Mouse (Mus musculus): ENCODE measurements around the gene Ino80. TPM values are rescaled to one million over a fixed set of nuclear protein-coding genes. Genes with fewer than 3 reads are reported as not detected.
A peak's percentile ranks its signal among the peaks of the same experiment; 100 is the strongest.
"Not testable (repeated sequence)": the region's sequence is repeated elsewhere in the genome, so short reads cannot be mapped to it uniquely, and the experiment has no call there.

Ino80 gene
- total RNA-seq (2021): 10 to 100 TPM; 21.6 to 21.7 TPM
- long read RNA-seq, experiment 1, partial matches to known transcripts: 2 of 4 reads
- long read RNA-seq, experiment 1, other reads (novel, unspliced or antisense): 2 of 4 reads
- long read RNA-seq, experiment 2, partial matches to known transcripts: 1 of 3 reads
- long read RNA-seq, experiment 2, other reads (novel, unspliced or antisense): 2 of 3 reads

DNA sequence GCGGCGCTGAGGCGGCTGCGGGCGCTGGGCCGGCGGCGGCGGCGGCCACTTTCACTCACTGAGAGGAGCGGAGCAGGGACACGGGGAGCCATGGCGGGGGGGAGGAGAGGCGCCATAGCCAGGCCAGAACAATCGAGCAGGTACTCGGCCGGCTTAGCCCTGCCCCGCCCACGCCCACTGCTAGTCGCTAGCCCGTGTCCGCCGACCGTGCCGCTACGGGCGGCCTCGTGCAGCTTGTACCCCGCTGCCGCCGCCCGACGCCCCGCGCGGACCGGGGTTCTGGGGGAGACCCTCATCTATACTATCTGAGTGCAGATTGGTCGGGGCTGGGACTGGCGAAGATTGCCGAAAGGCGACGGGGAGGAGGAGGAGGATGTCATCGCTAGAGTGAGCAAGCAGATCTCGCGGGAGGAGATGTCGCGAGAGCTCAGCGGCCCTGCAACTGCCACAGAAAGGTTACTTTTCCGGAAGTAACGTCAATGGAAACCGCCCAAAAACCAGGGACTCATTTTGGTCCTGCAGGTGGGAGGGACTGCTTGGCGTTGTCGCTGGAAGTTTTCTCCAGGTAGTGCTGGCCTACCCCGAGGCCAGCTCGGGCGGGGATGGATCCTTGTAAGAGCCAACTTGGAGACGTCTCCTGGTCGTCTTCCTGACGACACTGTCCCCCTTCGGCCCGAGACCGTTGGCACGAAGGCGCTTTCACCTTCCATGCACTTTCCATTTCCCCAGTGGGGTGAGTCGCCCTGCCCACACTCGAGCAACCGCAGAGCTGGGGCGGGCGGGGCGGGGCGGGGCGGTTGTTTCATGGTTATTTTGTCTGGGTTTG, at the start of gene Ino80:
Gene Ino80, minus strand, starts transcription at position 117 of the 826 bp plus-strand sequence.
- peak; percentile 98 to 99 for DNase-seq (ENCODE audit: low spot score in 2 of 2)

DNA sequence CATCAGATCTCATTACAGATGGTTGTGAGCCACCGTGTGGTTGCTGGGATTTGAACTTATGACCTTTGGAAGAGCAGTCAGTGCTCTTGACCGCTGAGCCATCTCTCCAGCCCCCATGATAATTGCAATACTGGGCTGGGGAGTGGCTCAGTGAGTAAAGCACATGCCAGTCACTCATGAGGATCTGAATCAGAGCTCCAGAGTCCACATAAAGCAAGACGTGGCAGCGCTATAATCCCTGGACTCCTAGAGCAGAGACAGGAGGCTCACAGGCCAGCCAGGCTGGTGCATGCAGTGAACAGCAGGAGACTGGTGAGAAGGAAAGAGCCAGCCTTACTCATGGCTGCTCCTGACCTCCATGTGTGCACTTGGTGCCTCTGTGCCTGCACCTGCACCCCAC, 47.9 kb upstream of the Ino80 start:
- no peak for DNase-seq (ENCODE audit: low spot score in 2 of 2)

DNA sequence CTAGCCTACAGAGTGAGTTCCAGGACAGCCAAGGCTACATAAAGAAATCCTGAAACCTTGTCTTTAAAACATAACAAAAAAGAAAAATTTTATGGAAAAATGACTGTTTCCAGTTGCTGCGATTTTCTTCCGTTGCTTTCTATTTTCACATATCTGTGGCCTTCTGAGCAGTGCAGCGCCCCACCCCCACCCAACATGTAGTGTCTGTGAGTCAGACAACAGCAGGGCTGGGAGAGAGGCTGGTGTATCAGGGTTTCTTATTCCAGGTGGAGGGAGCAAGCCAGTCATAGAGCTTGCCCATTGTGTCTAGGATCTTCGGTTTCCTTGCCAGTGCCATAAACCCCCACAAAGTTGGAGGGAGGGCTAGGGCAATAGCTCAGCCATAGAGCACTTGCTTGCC, 46.3 kb upstream of the Ino80 start:
- no peak for DNase-seq (ENCODE audit: low spot score in 2 of 2)

DNA sequence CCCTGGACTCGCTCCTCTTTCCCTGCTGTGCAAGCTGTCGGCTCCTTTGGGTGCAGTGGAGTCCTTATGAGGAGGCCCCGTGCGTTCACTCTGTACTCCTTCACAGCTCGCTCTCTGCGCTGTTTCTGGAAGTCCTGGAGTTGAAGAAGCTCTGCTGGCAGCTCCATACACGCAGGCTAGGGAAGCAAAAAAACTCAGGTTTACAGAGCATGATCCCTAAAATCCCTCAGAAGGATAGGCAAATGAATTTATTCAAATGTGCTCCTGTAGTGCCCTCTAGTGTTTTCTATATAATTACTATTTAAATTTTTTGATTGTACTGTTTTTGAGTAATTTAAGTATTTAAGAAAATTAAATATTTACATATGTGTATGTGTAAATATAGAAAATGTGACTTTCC, 43.1 kb upstream of the Ino80 start:
- DNase-seq (ENCODE audit: low spot score in 2 of 2): peak; percentile 2 to 8

DNA sequence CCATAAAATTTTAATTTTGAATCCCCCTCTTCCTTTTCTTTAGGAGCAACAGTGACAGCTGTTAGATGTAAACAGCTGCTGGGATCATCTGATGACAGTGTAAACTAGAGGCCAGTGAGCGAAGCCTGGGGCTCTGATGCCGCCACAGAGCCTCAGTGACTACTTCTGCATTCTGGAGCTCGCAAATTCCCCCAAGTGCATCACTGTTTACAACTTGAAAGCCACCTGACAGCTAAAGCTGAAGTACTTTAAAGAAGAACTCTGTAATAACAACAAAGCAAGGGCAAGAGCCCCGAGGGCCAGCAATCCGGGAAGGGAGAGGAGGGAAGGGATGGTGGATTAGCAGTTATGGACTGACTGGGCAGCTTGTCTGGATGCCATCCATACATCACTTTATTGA, 39.3 kb upstream of the Ino80 start:
- DNase-seq (ENCODE audit: low spot score in 2 of 2): no peak

DNA sequence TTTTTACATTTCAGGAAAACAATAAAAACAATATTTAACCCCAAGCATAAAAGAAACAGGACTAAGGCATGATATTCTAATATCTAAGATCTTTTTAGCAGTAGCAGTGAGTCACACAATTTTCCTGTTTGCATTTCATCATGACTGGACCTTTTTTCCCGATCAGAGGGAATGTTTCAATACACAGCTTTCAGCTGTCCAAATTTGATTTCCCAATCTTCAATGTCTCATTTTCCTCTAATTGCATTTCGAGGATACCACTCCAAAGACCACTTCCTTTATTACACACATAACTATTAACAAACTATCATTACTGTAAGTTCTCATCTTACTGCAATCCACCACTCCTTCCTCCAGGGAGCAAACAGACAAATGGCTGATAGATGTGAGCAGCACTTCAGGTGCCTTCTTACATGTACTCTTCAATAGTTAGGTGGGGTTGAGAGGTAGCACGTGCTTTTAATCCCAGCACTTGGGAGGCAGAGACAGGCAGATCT, 36.6 kb upstream of the Ino80 start:
- no peak for DNase-seq (ENCODE audit: low spot score in 2 of 2)

DNA sequence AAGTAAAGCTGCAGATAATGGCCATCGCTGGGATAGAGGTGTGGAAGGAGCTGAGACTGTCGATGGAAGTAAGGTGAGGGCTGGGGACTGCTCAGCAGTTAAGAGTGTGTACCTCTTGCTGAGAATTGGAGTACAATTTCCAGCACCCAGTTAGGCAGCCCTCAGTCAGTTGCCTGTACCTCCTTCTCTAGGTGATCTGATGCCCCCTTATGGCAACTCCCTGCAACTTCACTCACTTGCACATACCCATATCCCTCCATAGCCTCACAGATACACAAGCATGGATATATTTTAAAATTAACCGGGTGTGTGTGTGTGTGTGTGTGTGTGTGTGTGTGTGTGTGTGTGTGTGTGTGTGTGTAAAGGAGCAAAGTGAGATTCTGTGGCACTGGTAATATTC, 34.8 kb upstream of the Ino80 start:
- DNase-seq (ENCODE audit: low spot score in 2 of 2): no peak

DNA sequence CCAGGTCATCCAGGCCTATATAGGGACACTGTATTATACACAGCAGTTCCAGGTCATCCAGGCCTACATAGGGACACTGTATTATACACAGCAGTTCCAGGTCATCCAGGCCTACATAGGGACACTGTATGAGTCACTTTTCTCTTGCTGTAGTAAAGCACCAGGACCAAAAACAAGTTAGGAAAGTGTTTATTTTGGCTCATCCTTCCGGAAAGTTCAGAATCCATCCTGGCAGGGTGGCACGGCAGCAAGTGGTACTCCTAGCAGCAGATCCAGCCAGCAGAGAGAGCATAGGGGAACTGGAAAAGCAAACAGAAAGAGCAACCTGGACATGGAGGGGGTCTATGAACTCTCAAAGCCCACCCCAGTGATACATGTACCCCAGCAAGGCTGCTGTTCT, 33.4 kb upstream of the Ino80 start:
- no peak for DNase-seq (ENCODE audit: low spot score in 2 of 2)

DNA sequence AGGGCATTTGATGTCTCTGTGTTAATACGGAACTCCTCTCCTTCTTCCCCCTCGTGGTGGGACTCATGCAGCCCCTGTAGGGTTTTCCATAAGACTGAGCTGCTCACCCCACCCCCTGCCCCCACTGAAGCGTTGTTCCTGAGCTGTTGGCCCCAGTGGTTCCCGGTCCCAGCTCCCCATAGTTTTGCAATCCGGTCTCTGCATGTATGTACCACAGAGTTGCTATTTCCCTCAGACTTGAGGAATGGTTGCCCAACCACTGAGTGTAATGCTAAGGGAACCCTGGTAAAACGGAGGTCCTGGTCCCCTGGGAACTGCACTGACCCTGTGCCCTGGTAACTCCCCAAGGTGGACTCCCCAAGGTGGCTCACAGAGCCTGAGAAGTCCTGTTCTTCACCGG, 31.0 kb upstream of the Ino80 start:
- DNase-seq (ENCODE audit: low spot score in 2 of 2): not testable (repeated sequence)

DNA sequence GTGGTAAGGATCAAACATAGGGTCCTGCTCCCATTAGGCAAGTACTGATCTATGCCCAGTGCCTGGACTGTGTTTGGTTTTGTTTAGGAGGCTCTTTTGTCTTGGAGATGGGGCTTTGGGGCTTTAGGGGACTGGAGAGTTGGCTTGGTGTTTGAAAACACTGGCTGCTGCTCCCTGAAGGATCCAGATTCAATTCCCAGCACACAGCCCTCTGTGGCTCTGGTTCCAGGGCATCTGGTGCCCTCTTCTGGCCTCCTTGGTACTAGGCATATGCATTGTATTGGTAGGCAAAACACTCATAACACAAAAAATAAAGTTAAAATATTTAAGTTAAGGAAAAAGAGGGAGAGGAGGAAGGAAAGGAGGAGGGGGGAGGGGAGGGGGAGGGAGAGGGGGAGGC, 29.6 kb upstream of the Ino80 start:
- no peak for DNase-seq (ENCODE audit: low spot score in 2 of 2)

DNA sequence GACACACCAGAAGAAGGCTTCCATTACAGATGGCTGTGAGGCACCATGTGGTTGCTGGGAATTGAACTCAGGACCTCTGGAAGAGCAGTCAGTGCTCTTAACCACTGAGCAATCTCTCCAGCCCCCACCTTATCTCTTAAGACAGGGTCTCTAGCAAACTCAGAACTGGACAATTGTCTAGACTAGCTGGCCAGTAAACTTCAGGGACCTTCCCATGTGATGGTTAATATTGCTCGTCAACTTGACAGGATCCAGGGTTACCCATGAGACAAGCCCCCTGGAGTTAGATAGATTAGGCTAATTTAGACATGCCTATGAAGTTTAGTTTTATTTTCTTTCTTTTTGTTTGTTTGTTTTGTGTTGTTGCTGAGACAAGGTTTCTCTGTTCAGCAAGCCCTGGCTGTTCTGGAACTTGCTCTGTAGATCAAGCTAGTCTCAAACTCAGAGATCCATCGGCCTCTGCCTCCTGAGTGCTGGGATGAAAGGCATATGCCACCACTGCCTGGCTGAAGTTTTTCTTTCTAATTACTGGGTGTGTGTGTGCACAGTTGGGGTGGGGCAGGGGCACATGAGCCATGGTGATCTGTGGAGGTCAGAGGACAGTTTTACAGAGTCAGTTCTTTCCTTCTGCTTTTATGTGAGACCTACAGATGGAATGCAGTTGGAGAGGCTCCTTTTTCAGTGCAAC, 23.6 kb upstream of the Ino80 start:
- no peak for DNase-seq (ENCODE audit: low spot score in 2 of 2)

DNA sequence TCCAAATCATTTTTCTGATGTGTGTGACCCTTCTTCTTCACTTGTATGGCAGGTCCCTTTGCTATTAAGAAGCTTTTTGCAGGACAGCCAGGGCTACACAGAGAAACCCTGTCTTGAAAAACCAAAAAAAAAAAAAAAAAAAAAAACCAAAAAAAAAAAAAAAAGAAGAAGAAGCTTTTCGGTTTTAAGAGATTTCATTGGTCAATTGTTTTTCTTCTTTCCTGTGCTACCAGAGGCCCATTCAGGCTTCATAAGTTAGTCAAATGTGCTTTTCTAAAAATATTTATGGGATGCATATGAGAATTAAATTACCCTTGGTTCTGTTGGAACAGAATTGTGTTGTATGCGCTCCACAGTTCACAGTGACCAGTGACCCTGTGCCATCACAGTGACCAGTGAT, 21.4 kb upstream of the Ino80 start:
- no peak for DNase-seq (ENCODE audit: low spot score in 2 of 2)

DNA sequence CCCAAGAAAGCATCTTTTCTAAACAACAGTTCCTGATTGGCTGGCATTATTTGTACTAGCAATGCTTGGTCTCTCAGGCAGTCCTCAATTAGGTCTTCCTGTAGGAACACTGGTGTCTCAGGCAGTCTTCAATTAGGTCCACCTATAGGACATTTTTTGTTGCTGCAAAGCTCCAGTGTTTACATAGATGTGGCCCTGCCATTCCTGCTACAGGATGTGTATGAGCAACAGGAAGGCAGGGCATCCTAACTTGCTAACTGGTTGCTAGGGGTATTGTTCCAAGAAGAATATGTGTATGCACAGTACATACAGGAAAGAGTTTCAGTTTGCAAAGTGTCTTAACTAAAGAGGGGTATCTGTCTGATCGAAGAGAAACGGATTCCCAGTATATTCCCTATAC, 18.6 kb upstream of the Ino80 start:
- no peak for DNase-seq (ENCODE audit: low spot score in 2 of 2)

DNA sequence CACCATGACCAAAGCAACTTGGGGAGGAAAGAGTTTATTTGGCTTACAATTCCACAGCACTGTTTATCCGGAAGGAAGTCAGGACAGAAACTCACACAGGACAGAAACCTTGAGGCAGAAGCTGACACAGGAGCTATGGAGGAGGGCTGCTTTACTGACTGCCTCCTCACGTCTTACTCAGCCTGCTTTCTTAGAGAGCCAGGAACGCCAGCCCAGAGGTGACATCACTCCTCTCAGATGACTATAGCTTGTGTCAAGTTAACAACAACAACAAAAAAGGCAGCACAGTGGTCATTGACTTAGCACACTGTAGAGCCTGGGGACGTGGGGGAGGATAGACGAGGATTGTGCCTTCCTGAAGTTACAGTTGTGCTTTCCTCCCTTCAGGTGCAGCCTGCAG, 14.5 kb upstream of the Ino80 start:
- no peak for DNase-seq (ENCODE audit: low spot score in 2 of 2)

DNA sequence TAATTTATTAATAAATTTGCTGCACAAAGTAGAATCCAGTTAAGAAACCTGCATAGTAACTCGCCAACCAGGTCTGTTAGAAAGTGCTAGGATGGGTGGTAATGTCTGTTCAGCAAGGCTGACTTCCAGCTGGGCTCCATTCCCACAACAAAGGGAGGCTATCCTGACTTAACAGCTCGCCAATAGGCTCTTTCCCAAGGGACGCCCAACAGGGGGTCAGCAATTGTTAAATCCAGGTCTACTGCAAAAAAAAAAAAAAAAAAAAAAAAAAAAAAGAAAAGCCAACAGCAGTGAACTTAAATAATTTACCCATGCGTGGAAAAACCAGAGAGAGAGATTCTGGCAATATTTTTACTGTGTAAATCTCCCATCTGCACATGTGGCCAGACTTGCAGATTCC, 9.0 kb upstream of the Ino80 start:
- no peak for DNase-seq (ENCODE audit: low spot score in 2 of 2)

DNA sequence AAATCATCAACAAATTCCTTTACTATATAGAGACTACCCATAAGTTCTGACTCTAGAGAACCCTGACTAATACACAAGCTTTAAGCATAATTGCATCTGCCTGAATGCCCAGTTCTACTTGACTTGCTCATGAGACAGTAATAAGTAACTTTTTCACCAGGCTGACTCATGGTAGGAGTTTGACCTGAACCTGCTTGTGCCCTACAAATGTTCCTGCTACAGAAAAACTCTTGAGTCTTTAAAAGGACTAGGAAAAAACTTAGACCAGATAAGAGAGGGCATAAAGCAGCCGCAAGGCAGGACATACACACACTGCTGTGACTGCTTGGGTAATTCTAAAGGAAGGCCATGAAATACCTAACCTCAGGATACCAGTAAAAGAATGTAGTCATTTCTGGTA, 4.8 kb upstream of the Ino80 start:
- no peak for DNase-seq (ENCODE audit: low spot score in 2 of 2)

DNA sequence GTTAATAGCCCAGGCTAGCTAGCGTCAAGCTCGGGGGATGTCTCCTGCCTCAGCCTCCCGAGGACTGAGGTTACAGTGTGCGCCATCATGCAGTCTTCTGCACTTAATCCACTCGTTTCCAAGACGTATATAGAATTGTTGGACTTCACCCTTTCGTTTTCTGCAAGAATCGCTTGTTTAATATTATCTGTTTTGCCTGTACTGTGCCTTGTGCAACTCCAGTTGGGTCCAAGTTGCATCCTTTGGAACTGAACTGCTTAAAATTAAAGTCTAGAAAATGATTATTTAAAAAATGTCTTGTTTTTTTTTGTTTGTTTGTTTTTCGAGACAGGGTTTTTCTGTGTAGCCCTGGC, 886 bp upstream of the Ino80 start:
- no peak for DNase-seq (ENCODE audit: low spot score in 2 of 2)

DNA sequence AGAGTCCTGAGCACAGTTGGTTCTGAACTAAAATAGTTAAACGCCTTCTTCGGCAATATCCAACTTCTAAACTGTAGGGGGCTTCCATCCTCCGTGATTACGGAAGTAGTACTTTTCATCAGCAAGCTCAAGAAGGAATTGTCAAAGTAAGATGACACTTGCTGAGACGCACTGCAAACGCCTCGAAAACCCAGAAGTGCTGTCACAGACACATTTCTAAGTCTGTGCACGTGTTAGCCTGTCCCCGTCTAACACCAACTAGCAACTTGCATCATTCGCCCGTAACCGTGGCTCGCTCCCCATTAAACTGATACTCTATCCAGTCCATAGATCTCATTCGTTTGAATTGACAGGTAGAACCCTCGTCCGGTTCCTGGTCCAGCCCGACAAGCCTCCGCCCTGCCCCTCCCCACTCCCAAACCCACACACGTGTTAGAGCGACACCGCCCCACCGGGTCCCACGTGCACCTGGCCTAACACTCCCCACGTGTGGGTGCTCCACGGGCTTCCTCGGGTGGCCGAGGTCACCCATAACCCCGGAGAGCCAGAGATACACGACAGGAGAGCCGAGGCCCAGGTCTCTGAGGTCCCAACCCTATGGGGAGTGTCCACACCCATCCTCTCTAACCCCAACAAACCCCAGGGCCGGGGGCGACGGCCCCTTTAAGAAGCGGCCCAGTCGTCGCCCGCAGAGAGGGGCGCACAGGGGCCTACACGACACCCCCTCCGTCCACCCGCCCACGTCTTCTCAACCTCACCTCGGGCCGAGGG, 681 bp downstream of the Ino80 start:
- peak; percentile 44 to 69 for DNase-seq (ENCODE audit: low spot score in 2 of 2)

DNA sequence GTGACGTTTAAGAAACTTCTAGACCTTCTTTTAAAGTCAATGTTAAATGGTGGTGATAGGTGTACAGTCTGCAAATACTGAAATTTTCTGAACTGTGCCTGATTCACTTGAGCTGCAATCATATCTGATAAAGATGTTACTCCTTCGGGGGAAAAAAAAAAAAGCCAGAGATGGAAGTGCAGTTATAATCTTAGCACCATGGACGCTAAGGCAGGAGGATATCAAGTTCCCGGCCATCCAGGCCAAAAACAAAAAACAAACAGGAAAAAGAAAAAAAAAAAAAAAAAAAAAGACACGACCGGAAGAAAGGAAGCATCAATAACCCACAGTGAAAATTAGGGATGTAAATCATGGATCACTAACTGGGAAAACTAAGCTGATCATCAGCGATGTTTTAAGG, 1.3 kb downstream of the Ino80 start:
- DNase-seq (ENCODE audit: low spot score in 2 of 2): no peak

DNA sequence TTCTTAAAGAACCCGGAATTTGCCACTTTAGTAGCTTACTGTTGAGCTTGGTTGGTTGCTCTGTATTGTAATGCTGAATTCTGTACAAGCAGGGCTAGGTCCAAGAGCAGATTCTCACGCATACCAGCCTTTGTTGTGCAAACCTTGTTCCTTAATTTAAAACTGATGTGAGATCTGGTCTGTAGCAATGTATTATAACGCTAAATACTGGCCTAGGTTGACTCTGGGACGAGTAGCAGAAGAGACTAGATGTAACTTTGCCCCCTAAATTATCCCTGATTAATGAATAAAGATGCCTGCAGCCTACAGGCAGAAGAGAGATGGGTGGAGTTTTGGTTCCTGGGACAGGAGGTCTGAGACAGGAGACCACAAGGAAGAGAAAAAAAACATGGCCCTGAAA, 13.5 kb downstream of the Ino80 start:
- DNase-seq (ENCODE audit: low spot score in 2 of 2): no peak

DNA sequence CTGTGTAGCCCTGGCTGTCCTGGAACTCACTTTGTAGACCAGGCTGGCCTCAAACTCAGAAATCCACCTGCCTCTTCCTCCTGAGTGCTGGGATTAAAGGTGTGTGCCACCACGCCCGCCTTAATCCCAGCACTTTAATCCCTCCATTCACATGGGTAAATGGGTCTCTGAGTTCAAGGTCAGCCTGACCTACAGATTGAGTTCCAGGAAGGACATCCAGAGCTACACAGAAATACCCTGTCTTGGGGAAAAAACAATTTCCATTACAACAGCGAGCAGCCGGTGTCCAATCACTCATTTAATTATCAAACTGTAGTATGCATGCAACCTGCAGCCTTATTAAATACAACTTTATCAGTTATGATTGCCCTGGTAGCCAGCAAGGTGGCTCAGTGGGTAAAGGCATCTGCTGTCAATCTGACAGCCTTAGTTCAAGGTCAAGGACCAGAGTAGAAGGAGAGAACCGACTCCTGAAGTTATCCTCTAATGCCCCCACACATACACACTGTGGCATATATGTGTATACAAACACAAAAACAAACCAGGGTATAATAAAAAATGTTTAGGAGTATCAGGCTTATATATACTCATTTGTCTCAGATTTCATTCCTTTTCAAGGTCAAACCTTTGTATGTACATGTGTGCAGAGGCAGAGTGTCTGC, 14.2 kb downstream of the Ino80 start:
- no peak for DNase-seq (ENCODE audit: low spot score in 2 of 2)
